Mouse (Mus musculus): Measurements from ENCODE around the gene Xbp1.
"Not testable (repeated sequence)": the region's sequence is repeated elsewhere in the genome, so short reads cannot be mapped to it uniquely, and the experiment has no call there.

Gene Xbp1

DNA sequence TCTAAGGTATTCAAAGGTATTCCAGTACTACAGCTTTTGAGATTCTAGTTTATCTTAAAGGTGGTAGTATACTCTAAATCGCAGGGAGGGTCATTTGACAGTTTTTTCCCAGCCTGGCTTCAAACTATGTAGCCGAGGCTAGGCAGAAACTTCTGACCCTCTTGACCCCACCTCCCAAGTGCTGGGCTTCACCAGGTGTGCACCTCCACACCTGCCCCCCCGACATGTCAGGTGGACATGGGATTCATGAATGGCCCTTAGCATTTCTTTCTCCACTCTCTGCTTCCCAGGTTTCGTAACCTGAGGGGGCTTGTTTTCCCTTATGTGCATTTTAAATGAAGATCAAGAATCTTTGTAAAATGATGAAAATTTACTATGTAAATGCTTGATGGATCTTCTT, 5.0 kb downstream of the Xbp1 start:
- in situ Hi-C loops (cut with MboI; ENCODE audit: unreplicated experiment in 2 of 2) = no loop called here

DNA sequence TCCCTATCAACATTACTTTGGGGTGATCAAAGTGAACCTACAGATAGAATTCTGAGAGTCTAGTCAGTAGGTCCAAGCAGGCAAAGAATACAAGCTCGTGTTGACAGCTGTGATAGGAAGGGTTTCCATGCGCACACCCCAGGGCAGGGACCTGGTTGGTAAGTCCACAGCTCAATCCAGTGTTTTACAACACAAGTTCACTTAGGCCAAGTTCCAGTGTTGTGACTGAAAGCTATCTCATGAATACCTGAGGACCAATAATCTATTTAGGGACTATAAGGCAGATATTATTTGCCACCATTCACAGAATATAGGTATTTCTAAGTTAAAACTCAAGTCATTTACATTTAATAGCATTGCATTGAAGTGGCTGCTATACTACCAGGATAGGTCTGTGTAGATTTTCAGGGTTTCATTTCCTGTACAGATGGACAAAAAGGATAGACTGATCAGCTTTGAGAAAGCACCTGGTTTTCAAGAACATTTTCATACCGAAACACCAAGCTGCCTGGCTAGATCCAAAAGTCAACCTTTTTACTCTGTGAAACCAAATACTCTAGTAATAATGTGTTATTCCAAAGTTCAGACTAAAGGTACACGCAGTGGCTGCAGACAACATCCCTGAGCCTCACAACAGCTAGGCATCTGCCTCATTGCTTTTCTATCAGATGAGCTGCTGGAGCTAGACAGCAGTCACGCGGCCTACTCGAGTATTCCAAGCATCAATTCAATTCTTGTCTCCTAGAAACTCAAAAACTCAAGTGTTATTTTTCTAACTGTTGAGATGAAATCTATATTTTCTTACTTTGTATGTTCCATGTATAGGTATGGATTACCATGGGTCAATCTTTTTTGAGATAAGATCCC, 6.3 kb downstream of the Xbp1 start:
- in situ Hi-C loops (cut with MboI; ENCODE audit: unreplicated experiment in 2 of 2) = no loop called here

DNA sequence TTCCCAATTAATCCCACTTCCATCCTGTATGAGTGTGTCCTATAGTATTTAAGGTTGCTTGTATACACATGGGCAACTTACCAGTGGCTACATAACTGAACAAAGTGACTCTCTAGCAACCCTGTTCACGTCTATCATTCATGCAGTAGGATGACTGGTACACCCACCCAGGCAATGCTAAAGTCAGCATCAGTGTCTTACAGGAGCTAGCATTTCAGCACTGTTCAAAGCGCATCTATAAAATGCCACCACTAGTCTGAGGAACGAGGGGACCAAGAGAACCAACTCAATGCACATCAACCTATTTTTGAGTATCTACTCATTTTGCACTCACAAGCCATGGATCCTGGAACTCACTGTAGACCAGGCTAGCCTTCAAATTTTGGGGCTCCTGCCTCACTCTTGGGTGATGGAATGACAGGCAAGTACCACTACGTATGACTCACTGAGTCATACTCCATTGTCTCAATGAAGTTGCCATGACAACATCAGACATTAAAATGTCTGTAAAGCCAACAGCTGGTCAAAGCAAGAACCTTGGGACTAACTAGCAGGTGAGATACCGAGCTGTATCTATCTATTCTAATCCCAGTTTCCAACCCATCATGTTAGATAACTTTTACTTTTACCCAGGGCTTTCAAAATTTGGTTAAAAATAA, 7.5 kb downstream of the Xbp1 start:
- in situ Hi-C loops (cut with MboI; ENCODE audit: unreplicated experiment in 2 of 2) = no loop called here

DNA sequence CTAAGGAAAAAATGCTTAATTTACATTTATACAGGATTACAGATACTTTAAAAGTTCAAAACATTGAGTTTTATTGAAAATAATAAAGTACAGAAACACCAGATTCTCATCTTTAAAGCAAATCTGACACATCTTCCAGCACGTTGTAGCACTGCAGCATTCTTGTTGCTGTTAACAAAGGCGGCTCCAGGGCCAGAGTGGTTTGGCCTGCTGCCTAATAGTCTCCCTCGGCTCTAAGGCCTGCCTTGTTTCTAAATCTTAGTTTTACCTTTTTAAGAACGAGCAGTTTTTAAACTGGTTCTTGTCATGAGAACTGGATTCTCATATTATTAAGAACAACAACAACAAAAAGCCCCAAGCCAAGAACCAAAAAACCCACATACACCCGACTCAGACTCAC, 8.4 kb downstream of the Xbp1 start:
- in situ Hi-C loops (cut with MboI; ENCODE audit: unreplicated experiment in 2 of 2) = no loop called here

DNA sequence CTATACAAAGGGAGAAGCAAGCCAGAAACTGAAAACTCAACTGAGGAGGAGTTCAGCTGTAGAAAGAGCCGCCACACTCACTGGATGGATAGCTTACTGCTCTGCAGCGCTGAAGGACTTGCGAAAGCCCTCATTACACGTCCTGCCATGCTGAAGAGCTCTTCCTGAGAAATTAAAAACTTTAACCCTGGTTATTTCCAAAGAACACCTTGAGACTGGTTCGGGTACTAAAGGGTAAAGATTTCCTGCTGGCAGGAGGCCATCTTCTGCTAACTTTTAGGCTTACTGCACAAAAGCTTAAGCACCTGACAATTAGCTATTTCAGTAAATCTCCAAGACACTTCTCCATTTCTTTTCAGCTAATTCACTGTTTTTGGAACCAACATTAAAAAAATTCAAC, 9.7 kb downstream of the Xbp1 start:
- in situ Hi-C loops (cut with MboI; ENCODE audit: unreplicated experiment in 2 of 2) = no loop called here

DNA sequence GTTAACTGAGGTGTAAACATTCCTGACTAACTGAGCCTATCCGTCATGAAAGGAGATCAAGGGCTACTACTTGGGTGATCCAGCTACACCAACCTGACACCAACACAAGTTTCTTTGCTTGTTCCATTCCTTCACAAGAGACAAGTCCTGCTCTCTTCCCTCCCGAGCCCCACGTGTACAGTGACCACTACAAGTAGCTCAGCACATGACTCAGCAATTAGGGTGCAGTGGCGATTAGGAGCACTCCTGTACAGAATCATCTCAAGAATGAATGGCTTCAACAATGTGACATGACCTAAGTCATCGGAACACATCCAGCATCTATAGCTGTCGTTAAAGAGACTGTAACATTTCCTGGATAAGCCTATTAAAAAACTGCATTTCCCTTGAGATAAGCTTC, 10.3 kb downstream of the Xbp1 start:
- in situ Hi-C loops (cut with MboI; ENCODE audit: unreplicated experiment in 2 of 2) = no loop called here

DNA sequence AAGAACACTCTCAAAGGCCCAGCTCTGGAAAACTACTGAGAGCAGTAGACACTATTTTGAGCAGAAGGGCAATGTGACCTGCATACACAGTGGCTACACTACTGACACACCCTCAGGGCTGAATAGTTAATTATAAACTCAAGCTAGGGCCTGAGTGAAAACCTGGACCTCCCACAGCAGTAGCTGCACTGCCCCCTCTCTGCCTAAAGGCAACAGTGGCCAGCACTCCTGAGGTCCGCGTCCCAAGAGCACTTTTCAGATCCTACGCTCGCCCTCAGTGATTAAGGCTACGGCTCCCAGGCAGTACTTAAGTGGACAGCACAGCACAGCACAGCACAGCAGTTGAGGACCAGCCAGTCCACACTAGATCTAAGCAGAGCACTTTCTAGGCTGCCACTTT, 12.6 kb downstream of the Xbp1 start:
- in situ Hi-C loops (cut with MboI; ENCODE audit: unreplicated experiment in 2 of 2) = no loop called here

DNA sequence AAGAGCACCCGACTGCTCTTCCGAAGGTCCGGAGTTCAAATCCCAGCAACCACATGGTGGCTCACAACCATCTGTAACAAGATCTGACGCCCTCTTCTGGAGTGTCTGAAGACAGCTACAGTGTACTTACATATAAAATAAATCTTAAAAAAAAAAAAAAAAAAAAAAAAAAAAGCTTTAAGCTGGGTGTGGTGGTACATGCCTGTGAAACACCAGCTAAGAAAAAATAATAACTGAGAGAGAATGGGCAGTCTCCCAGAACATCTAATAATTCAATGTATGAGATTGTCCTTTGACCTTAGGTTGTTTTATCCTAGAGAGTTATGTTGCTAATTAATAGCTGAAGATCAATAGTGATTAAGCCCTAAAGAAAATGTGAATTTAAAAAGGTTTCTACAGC, 17.0 kb downstream of the Xbp1 start:
- in situ Hi-C loops (cut with MboI; ENCODE audit: unreplicated experiment in 2 of 2) = not testable (repeated sequence)

DNA sequence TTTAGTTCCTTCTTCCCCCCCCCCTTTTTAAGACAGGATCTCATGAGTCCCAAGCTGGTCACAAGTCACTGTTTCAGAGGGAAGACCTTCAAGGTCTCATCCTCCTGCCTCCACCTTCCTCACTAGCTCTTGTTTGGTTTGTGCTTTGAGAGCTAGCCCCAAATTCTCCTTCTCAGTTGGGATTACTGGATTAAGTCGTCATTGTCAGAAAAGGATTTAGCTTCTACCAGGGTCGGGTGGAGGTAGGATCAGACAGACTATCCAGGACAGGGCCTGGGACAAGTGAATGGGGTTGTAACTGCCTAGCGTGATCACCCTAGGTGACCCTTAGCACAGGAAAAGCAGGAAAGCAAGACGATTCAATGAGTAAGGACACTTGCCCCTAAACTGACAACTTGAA, 19.9 kb downstream of the Xbp1 start:
- in situ Hi-C loops (cut with MboI; ENCODE audit: unreplicated experiment in 2 of 2) = loop anchor here in 1 of 2 experiments (10.0 kb wide), 1 partner anchor 84 kb away; no protein-coding TSS in a partner anchor

DNA sequence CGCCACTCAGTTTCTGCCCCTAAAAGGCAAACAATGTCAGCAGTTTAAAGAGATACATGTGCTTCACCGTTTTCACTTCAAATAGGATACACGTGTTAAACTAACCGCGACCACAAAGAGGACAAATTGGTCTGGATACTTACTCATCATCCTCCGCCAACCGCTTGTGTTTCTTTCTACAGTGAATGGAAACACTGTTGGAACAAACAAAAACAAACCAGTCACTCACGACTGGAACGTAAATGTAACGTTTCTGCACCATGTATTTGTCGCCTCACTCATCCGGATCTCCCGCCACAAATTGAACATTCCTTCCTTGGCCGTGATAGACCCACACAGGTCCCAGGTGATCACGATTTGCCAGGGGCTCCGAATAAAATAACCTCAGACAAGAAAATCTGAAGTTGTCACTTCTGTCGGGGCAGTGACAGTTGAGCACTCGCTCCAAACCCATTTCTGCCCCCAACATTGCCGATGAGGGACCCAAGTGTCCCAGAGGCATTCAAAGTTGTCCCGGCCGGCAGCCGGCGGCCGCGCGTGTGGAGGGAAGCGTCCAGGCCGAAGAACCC, 20.9 kb downstream of the Xbp1 start:
- in situ Hi-C loops (cut with MboI; ENCODE audit: unreplicated experiment in 2 of 2) = loop anchor here in 1 of 2 experiments (10.0 kb wide), 1 partner anchor 83 kb away; no protein-coding TSS in a partner anchor

DNA sequence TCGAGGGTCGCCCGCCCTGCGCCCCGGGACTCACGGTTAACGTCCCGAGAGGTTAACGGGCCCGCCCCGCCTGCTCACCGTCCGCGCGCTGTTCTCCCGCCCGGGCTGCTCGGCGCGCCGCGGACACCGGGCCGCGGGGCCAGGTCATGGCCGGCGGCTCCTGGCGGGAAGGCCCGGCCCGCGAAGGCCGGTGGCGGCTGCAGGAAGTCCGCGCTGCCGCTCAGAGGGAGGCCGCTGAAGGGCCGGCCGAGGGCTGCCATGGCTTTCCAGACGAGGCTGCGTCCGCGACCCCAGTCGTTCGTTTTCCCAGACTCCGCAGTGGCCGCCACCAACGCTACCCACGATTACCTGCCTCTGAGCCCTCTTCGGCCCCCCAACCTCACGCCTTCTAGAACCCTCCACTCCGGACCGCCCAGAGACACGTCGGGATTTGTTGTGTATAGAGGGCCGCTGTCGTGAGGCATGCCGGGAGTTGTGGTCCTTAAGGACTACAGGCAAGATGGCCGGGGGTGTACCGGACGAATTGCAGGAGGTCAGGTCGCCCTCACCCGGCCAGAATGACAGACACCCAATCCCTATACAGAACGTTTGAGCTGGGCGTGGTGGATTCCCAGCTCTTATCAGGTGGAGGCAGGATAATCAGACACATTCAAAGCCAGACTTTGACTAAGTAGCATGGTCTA, 21.5 kb downstream of the Xbp1 start, which contains the start of gene Ccdc117:
Ccdc117 (minus strand) TSS at position 389 of the 683 bp plus-strand sequence.
- in situ Hi-C loops (cut with MboI; ENCODE audit: unreplicated experiment in 2 of 2) = loop anchor here in 1 of 2 experiments (10.0 kb wide), 1 partner anchor 83 kb away; no protein-coding TSS in a partner anchor

DNA sequence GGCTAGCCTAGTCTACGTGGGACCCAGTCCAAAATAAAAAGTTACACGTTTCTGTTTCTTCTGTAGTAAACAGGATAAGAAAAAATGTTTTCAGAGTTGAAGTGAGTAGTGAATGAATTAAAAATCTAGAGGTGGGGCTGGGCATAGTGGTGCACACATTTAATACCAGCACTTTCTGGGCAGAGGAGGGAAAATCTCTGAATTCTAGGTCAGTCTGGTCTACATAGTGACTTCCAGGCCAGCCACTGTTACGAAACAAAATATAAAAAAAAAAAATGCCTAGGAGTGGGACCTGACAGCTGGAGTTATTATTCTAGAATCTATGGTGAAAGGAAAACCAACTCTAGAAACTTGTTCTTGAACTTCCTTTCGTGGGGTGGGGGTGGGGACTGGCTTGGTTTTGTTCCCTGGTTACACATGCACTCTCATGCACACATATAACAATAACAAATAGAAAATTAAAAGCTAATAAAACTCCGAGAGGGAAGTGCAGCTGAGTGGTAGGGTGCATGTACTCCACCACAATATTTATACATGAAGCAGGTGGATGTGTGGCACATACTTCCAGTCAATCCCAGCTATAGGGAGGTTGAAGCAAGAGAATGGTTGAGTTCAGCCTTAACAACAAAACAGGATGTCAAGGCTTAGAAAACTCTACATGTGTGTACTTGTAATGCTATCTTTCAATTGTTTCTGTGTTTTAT, 22.2 kb downstream of the Xbp1 start:
- in situ Hi-C loops (cut with MboI; ENCODE audit: unreplicated experiment in 2 of 2) = loop anchor here in 1 of 2 experiments (10.0 kb wide), 1 partner anchor 82 kb away; no protein-coding TSS in a partner anchor

DNA sequence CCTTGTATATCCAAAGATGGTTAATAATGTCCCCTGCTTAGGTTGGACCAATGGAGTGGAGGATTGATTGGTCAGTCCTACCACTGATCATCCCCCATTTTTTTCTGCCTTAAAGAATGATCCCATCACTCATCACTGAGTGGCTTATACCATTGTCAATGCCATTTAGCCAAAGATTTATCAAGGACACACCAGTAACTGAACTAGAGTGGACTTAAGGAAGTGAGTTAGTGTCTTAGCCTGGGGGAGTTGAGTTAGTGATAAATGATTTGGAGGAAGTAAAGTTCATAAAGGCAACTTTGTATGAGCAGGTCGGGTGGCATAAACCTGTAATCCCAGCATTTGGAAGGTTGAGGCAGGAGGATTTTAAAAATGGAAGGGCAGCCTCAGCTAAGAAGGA, 22.8 kb downstream of the Xbp1 start:
- in situ Hi-C loops (cut with MboI; ENCODE audit: unreplicated experiment in 2 of 2) = loop anchor here in 1 of 2 experiments (10.0 kb wide), 1 partner anchor 82 kb away; no protein-coding TSS in a partner anchor

DNA sequence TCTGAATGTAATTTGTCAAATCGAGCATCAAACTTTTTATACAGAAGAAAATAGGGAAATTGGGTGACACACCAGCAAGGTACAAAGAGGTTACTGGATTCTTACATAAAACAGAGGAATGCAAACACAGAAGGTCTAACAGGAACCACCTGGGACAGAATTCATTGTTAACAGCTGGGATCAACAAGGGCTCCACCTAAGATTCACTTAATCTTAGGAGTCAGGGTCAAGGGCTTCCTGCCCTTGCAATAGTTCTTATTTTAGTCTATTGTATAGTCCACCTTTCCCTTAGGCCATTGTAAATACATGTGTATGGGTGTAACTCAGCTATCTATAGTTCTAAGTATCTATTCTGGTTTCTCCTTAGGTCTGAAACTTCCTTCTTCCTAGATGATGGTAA, 24.2 kb downstream of the Xbp1 start:
- in situ Hi-C loops (cut with MboI; ENCODE audit: unreplicated experiment in 2 of 2) = loop anchor here (5.0 to 10.0 kb wide), 2 partner anchors 80 to 83 kb away; no protein-coding TSS in a partner anchor

DNA sequence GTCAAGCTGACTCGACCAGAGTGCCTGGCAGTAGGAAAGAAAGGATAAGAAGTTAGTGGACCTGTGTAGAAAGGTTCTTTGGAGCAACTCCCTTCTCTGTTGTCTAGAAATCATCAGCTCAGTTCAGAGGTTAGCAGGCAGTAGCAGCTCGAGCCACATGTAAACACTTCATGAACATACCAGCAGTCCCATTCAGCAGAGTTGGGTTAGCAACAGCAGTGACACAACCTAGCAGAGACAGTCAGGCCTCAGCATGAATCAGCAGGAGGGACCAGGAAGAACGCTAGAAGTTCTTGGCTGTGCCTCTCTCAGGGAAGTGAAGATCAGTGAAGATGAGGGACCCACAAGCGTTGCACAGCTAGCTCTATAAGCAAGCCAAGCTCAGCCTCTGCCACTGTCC, 25.0 kb downstream of the Xbp1 start:
- in situ Hi-C loops (cut with MboI; ENCODE audit: unreplicated experiment in 2 of 2) = loop anchor here (5.0 to 10.0 kb wide), 2 partner anchors 79 to 82 kb away; no protein-coding TSS in a partner anchor

DNA sequence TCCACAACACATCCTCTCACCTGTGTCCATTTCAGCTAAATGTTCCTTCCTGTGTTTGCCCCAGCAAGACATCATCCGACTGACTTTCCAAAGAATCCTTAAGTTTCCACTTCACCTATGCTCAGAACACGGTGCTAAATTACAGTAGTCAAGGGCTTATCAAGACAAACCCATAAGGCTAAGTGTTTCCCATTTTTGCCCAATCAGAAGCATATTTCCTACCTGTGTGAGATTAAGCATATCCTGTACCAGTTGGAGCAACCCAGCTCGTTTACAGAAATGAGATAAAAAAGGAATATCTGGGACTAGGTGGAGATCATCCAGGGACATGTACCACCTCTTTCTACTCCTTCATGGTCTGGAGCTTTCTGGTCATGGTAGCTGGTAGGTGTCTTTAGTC, 26.2 kb downstream of the Xbp1 start:
- in situ Hi-C loops (cut with MboI; ENCODE audit: unreplicated experiment in 2 of 2) = loop anchor here (5.0 to 10.0 kb wide), 2 partner anchors 78 to 81 kb away; no protein-coding TSS in a partner anchor

DNA sequence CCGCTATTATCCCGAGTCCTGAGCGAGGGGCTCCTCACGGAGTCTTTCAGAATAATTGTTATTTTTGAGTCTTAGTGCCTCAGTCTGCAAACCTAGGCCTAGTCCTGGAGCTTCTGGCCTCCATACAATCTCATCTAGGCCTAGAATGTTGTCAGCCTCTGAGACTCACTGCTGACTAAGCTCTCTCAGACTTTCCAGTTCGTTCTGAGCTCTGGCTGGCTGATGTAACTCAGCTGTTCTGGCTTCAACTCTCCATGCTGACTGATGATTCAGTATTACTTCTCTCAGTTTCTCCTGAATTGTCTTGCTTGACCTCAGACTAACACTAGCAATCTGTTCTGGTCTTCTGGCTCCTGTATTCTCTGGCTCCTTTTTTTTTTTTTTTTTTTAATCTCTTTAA, 31.0 kb downstream of the Xbp1 start:
- in situ Hi-C loops (cut with MboI; ENCODE audit: unreplicated experiment in 2 of 2) = no loop called here

DNA sequence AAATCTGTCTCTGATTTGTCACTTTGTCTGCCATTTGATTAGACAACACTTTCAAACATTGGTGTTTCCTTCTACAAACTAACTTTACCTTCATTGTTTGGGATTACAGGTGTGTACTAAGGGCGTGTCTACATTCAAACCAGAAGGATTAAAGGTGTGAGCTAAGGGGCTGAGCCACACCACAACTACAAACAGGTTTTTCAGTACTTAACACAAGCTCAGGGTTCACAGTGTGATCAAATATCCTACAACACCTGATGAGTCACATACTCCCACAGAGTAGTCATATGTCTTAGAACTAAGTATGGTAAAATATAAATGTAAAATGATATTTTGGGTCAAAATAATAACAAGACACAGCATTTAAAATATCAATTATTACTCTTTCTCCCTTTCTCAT, 31.5 kb downstream of the Xbp1 start:
- in situ Hi-C loops (cut with MboI; ENCODE audit: unreplicated experiment in 2 of 2) = no loop called here

DNA sequence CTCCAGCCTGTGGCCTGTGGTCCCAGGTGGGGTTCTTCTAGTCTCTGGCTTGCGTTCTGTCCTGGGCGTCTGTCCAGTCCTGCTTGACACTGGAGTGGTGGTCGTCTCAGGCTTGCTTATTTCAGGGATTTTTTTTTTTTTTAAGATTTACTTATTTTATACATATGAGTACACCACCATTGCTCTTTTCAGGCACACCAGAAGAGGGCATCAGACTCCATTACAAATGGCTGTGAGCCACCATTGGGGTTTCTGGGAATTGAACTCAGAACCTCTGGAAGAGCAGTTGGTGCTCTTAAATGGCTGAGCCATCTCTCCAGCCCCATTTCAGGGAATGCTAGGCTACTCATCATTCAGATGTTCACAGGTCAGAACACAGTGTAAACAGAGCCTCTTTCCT, 39.8 kb downstream of the Xbp1 start:
- in situ Hi-C loops (cut with MboI; ENCODE audit: unreplicated experiment in 2 of 2) = loop anchor here in 1 of 2 experiments (10.0 kb wide), 1 partner anchor 55 kb away; no protein-coding TSS in a partner anchor
